Mouse (Mus musculus) cerebellum, adult 2 months (tissue): ENCODE data around the gene Tbc1d22a.

Experiments
- CTCF ChIP-seq: fragments of 200-500 bp; IDR thresholded peaks from 2 replicates; pipeline ENCODE4 v1.5.1; 2011; ENCODE audit warnings: low read depth, mild to moderate bottlenecking, control low read depth, low read length, moderate library complexity, borderline replicate concordance; ENCODE audit not compliant: insufficient read depth
- POLR2A ChIP-seq: fragments of 200-500 bp; IDR thresholded peaks from 2 replicates; pipeline ENCODE4 v1.6.1; 2011; ENCODE audit warnings: low read length, control low read depth, borderline replicate concordance; ENCODE audit not compliant: insufficient read depth

GRCm38 (mm10) chr15:86344906-86345331 is 130.7 kb downstream of the Tbc1d22a start:
- TF ChIP-seq CTCF (no peak), POLR2A (no peak)
